Mouse (Mus musculus): ENCODE measurements at regions not wholly inside any gene's neighbourhood (a gene's known extent, or its start where the extent isn't known, plus 50 kb on each side); places are given as distances from the start of the nearest gene placed in this dataset.

DNA sequence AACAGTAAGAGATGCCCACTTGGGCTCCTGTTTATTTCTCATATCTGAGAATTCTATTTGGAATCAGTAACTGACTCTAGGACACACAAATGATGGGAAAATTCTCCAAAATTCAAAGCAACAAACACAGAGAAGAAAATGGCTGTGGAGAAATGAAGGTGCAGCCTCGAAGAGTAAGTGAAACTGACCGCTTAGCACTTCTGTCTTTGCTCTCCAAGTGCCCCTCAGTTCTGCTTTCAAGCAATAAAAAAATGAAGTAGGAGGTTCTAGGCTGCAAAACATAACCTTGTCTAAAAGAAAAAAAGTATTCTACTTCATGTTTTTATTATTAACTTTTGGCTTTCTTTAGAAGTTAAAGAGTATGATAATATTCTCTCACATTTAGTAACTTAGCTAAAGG lies 79.0 kb downstream of the Zbtb18 start:
- no peak for TF ChIP-seq MYOD1 (IDR thresholded peaks at IDR 0.05; ENCODE audit: control insufficient read depth in 1 of 3, insufficient read length in 2 of 3, low read depth in 2 of 3)
- no peak for TF ChIP-seq POLR2A (IDR thresholded peaks at IDR 0.05; ENCODE audit: insufficient read length, low read depth)
- TF ChIP-seq USF1 (IDR thresholded peaks at IDR 0.05; ENCODE audit: low read depth), result no peak
- no peak for TF ChIP-seq MYOG (IDR thresholded peaks at IDR 0.05; ENCODE audit: control insufficient read depth in 1 of 3, insufficient read depth in 1 of 3, insufficient read length in 2 of 3, low read depth in 2 of 3)
- TF ChIP-seq TCF3 (IDR thresholded peaks at IDR 0.05; ENCODE audit: insufficient read length, low read depth), result no peak
- no peak for TF ChIP-seq POLR2AphosphoS2 (IDR thresholded peaks at IDR 0.05; ENCODE audit: insufficient read length, low read depth)
